Mouse (Mus musculus) myocyte (in vitro differentiated cells): ENCODE data around the gene Ccdc190.

ENCODE experiments used
- CEBPB ChIP-seq: IDR thresholded peaks from 2 replicates; pipeline ENCODE4 v1.6.1; 2011; ENCODE audit warnings: mild to moderate bottlenecking, moderate library complexity; ENCODE audit not compliant: poor library complexity, insufficient read depth, severe bottlenecking
- E2F4 ChIP-seq: IDR thresholded peaks from one replicate; pipeline ENCODE4 v1.6.1; 2011; ENCODE audit warnings: mild to moderate bottlenecking, control low read depth, moderate library complexity; ENCODE audit not compliant: insufficient read depth
- MAX ChIP-seq: IDR thresholded peaks from one replicate; pipeline ENCODE4 v1.6.1; 2011; ENCODE audit warnings: low read depth, mild to moderate bottlenecking, control low read depth
- MYOD1 ChIP-seq, 3 experiments: IDR thresholded peaks; one replicate each; pipeline ENCODE4 v1.6.1; 2011; ENCODE audit warnings: control low read depth in 2 of 3, low read depth in 2 of 3, mild to moderate bottlenecking in 2 of 3, moderate library complexity in 1 of 3; ENCODE audit not compliant: insufficient read length in 2 of 3, control insufficient read depth in 1 of 3
- MYOG ChIP-seq, 3 experiments: IDR thresholded peaks; one replicate each; pipeline ENCODE4 v1.6.1; 2011; ENCODE audit warnings: control low read depth in 2 of 3, low read depth in 2 of 3, mild to moderate bottlenecking in 2 of 3; ENCODE audit not compliant: insufficient read length in 2 of 3, control insufficient read depth in 1 of 3, insufficient read depth in 1 of 3
- POLR2A ChIP-seq: IDR thresholded peaks from one replicate; pipeline ENCODE4 v1.6.1; 2011; ENCODE audit warnings: low read depth, mild to moderate bottlenecking, control low read depth, moderate library complexity; ENCODE audit not compliant: insufficient read length
- POLR2AphosphoS2 ChIP-seq: IDR thresholded peaks from one replicate; pipeline ENCODE4 v1.6.1; 2011; ENCODE audit warnings: low read depth, control low read depth; ENCODE audit not compliant: insufficient read length
- SRF ChIP-seq: IDR thresholded peaks from one replicate; pipeline ENCODE4 v1.6.1; 2011; ENCODE audit warnings: low read depth; ENCODE audit not compliant: control insufficient read depth, insufficient read length
- TCF12 ChIP-seq: IDR thresholded peaks from one replicate; pipeline ENCODE4 v1.6.1; 2011; ENCODE audit warnings: mild to moderate bottlenecking, control low read depth; ENCODE audit not compliant: poor library complexity, insufficient read depth, severe bottlenecking
- TCF3 ChIP-seq: IDR thresholded peaks from one replicate; pipeline ENCODE4 v1.6.1; 2011; ENCODE audit warnings: low read depth, control low read depth; ENCODE audit not compliant: insufficient read length
- USF1 ChIP-seq: IDR thresholded peaks from one replicate; pipeline ENCODE4 v1.6.1; 2011; ENCODE audit warnings: low read depth, mild to moderate bottlenecking, control low read depth, moderate library complexity

DNA sequence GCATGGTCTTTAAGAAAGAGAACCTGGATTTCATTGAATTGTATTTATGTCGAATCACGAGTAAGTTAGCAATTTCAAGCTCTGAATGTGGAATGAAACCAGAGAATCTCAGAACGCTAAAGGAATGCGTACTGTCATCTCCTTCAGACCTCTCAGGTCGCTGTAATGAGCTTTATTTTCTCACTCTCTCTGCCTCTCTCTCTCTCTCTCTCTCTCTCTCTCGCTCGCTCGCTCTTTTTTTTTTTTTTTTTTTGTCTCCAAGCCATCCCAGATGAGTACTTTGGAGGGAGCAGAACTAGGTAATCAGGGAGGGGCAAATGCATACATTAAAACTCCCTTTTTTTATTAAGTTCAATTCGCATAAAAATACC lies 41.1 kb downstream of the Ccdc190 start:
- TF ChIP-seq SRF (no peak), E2F4 (no peak), MYOG (IDR thresholded peaks at IDR 0.05; ENCODE audit: control insufficient read depth in 1 of 3, insufficient read depth in 1 of 3, insufficient read length in 2 of 3, low read depth in 2 of 3) (no peak), MAX (no peak), POLR2AphosphoS2 (no peak), TCF12 (no peak), POLR2A (no peak), USF1 (no peak), MYOD1 (IDR thresholded peaks at IDR 0.05; ENCODE audit: control insufficient read depth in 1 of 3, insufficient read length in 2 of 3, low read depth in 2 of 3) (no peak), CEBPB (no peak), TCF3 (no peak)
